Mouse (Mus musculus): ENCODE measurements around the gene Vmn1r199.

GRCm38 (mm10) chr13:22379518-22379917 lies at the start of gene Vmn1r199:
- TF ChIP-seq ETS1 (IDR thresholded peaks at IDR 0.05; ENCODE audit: low read depth, low read length) = no peak
- TF ChIP-seq MAZ (IDR thresholded peaks at IDR 0.05; ENCODE audit: low read depth, low read length) = no peak
- no peak for TF ChIP-seq CTCF (IDR thresholded peaks at IDR 0.05 in 2 of 3, conservative IDR thresholded peaks at IDR 0.05 in 1 of 3; ENCODE audit: control insufficient read depth in 1 of 3, insufficient read depth in 1 of 3, low read depth in 2 of 3, low read length in 3 of 3, poor library complexity in 1 of 3, severe bottlenecking in 1 of 3)
- TF ChIP-seq HCFC1 (IDR thresholded peaks at IDR 0.05; ENCODE audit: low read depth, low read length) = no peak
- TF ChIP-seq POLR2A (IDR thresholded peaks at IDR 0.05; ENCODE audit: control insufficient read depth in 1 of 2, insufficient read depth in 1 of 2, low read depth in 1 of 2, low read length in 2 of 2, poor library complexity in 1 of 2) = no peak

Data from MEL (cell line).